Mouse (Mus musculus): ENCODE data around the gene Zfp617. TPM values are rescaled to one million over a fixed set of nuclear protein-coding genes. Genes with fewer than 3 reads are reported as not detected.

Zfp617 gene
- total RNA-seq, 1 experiment from 2014 or later = 12.6 TPM

Other genes starting within 250 kb of the Zfp617 start
- gene Unc13a, start 236.9 kb upstream of the Zfp617 start, total RNA-seq (2017) = 2.6 and 3.6 TPM in 2 replicates
- gene Jak3, start 232.3 kb upstream of the Zfp617 start, total RNA-seq (2017) = 32.8 and 34.1 TPM in 2 replicates
- gene Insl3, start 219.4 kb upstream of the Zfp617 start, total RNA-seq (2017) = 6.2 and 8.9 TPM in 2 replicates
- 1.3 TPM in 2 replicates for gene B3gnt3, start 206.8 kb upstream of the Zfp617 start, total RNA-seq (2017)
- gene Fcho1, start 182.9 kb upstream of the Zfp617 start, total RNA-seq (2017) = 90.7 and 99.4 TPM in 2 replicates
- 6.6 and 9.9 TPM in 2 replicates for gene Zfp709, start 26.6 kb upstream of the Zfp617 start, total RNA-seq (2017)
- 10.8 and 14.6 TPM in 2 replicates for gene Zfp882, start within 50 bp of the Zfp617 start, total RNA-seq (2017)
- gene Zfp961, start 42.4 kb downstream of the Zfp617 start, total RNA-seq (2017) = 21.1 and 40.6 TPM in 2 replicates
- 1.3 and 3.4 TPM in 2 replicates for gene Cyp4f18, start 101.0 kb downstream of the Zfp617 start, total RNA-seq (2017)
- not detected in 2 replicates for gene Olfr372, start 132.6 kb downstream of the Zfp617 start, total RNA-seq (2017)
- not detected in 2 replicates for gene Olfr373, start 174.5 kb downstream of the Zfp617 start, total RNA-seq (2017)
- gene Olfr374, start 198.4 kb downstream of the Zfp617 start, total RNA-seq (2017) = not detected in 2 replicates
- gene Tpm4, start 226.3 kb downstream of the Zfp617 start, total RNA-seq (2017) = 51.1 and 73.7 TPM in 2 replicates